Mouse (Mus musculus): ENCODE results near the gene Tmed4. TPM values are rescaled to one million over a fixed set of nuclear protein-coding genes. Genes with fewer than 3 reads are reported as not detected.
A peak's percentile ranks its signal among the peaks of the same experiment; 100 is the strongest.
"Not testable (repeated sequence)": the region's sequence is repeated elsewhere in the genome, so short reads cannot be mapped to it uniquely, and the experiment has no call there.

Gene Tmed4
- polyA plus RNA-seq, 1 experiment from 2014 or later = 163 TPM

DNA sequence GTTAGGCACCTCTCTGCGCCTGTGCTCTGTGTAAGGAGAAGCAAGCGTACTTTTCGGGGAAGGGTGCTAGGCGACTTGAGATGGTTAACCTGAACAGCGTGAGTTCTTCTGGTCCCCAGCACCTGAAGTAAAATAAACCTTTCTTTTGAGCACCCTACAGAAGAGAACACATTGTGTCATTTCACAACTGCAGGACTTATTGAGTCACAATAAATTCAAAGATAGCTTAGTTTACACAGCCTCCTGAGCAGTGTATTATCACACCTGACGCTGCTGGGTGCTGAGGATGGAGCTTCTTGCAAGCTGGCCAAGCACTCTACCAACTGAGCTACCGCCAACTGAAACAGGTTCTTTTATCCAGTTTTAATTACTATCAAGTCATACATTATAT lies 419 bp upstream of the Tmed4 start:
- TF ChIP-seq CTCF (IDR thresholded peaks at IDR 0.05) = no peak
- ATAC-seq (no peak), DNase-seq (ENCODE audit: low read depth, low spot score) (no peak)
- CTCF ChIA-PET = interaction anchor here (0.9 to 2.3 kb wide), 8 partner anchors 8 to 21 kb away, joined by 3 to 15 read pairs (median 5); partner anchors contain the start of gene Ogdh
- H3K27me3 ChIP-seq = no peaks in the 10 kb centered on the region
- in situ Hi-C loops (cut with MboI; ENCODE audit: low pct_unique_long_range_greater_than_20kb) = no loop called here
- POLR2A ChIA-PET = no interaction called here

GRCm38 (mm10) chr11:6273607-6274006 lies 1.1 kb downstream of the Tmed4 start:
- TF ChIP-seq CTCF (IDR thresholded peaks at IDR 0.05) = no peak
- no peaks in the 10 kb centered on the region for H3K27me3 ChIP-seq
- ATAC-seq (no peak), DNase-seq (ENCODE audit: low read depth, low spot score) (no peak)
- in situ Hi-C loops (cut with MboI; ENCODE audit: low pct_unique_long_range_greater_than_20kb) = no loop called here
- ChIA-PET POLR2A (interaction anchor here (0.6 kb wide), 1 partner anchor 69 kb away, joined by 3 read pairs; no protein-coding TSS in a partner anchor), CTCF (interaction anchor here (0.9 to 2.4 kb wide), 3 partner anchors 12 to 32 kb away, joined by 3 to 15 read pairs (median 7); partner anchors contain the start of gene Ogdh)

- ChIA-PET POLR2A (interaction anchor here (0.6 kb wide), 1 partner anchor 20 kb away, joined by 5 read pairs; no protein-coding TSS in a partner anchor), CTCF (no interaction called here)
- DNase-seq (ENCODE audit: low read depth, low spot score) = peak; percentile 75
- H3K27me3 ChIP-seq = no peaks in the 10 kb centered on the region
- TF ChIP-seq CTCF (IDR thresholded peaks at IDR 0.05) = no peak
- in situ Hi-C loops (cut with MboI; ENCODE audit: low pct_unique_long_range_greater_than_20kb) = no loop called here
- peak; percentile 77 for ATAC-seq
These were observed 7.1 kb downstream of the Tmed4 start, which contains the start of gene Ddx56 for GRCm38 (mm10) chr11:6267320-6268254. Ddx56 (minus strand) TSS chr11:6267772.

GRCm38 (mm10) chr11:6266621-6267020 lies 8.0 kb downstream of the Tmed4 start:
- TF ChIP-seq CTCF (IDR thresholded peaks at IDR 0.05) = no peak
- H3K27me3 ChIP-seq = no peaks in the 10 kb centered on the region
- ATAC-seq (no peak), DNase-seq (ENCODE audit: low read depth, low spot score) (no peak)
- ChIA-PET POLR2A (no interaction called here), CTCF (interaction anchor here (1.4 kb wide), 1 partner anchor 8 kb away, joined by 6 read pairs; the partner anchor contains the start of gene Tmed4)
- in situ Hi-C loops (cut with MboI; ENCODE audit: low pct_unique_long_range_greater_than_20kb) = no loop called here

GRCm38 (mm10) chr11:6261434-6262082 lies 13.1 kb downstream of the Tmed4 start:
- in situ Hi-C loops (cut with MboI; ENCODE audit: low pct_unique_long_range_greater_than_20kb) = loop anchor here (5.0 kb wide), 1 partner anchor 269 kb away; no protein-coding TSS in a partner anchor
- DNase-seq (ENCODE audit: low read depth, low spot score) (no peak), ATAC-seq (no peak)
- H3K27me3 ChIP-seq = no peaks in the 10 kb centered on the region
- CTCF ChIA-PET = interaction anchor here (0.7 to 2.2 kb wide), 11 partner anchors 11 to 270 kb away, joined by 3 to 13 read pairs (median 4); partner anchors contain the start of gene Tmed4
- POLR2A ChIA-PET = interaction anchor here (0.6 kb wide), 1 partner anchor 261 kb away, joined by 4 read pairs; no protein-coding TSS in a partner anchor
- peak; percentile 93 for TF ChIP-seq CTCF (IDR thresholded peaks at IDR 0.05)

- ATAC-seq = no peak
- no peak for DNase-seq (ENCODE audit: low read depth, low spot score)
- no peak for TF ChIP-seq CTCF (IDR thresholded peaks at IDR 0.05)
- H3K27me3 ChIP-seq = no peaks in the 10 kb centered on the region
- CTCF ChIA-PET = no interaction called here
- POLR2A ChIA-PET = no interaction called here
- in situ Hi-C loops (cut with MboI; ENCODE audit: low pct_unique_long_range_greater_than_20kb) = no loop called here
These were observed 15.3 kb downstream of the Tmed4 start for GRCm38 (mm10) chr11:6259413-6259812.

- in situ Hi-C loops (cut with MboI; ENCODE audit: low pct_unique_long_range_greater_than_20kb) = no loop called here
- ATAC-seq (no peak), DNase-seq (ENCODE audit: low read depth, low spot score) (no peak)
- H3K27me3 ChIP-seq = no peaks in the 10 kb centered on the region
- CTCF ChIA-PET = no interaction called here
- no peak for TF ChIP-seq CTCF (IDR thresholded peaks at IDR 0.05)
- POLR2A ChIA-PET = interaction anchor here (0.6 kb wide), 1 partner anchor 26 kb away, joined by 4 read pairs; no protein-coding TSS in a partner anchor
These were observed 18.1 kb downstream of the Tmed4 start for GRCm38 (mm10) chr11:6256490-6257072.

- DNase-seq (ENCODE audit: low read depth, low spot score); in situ Hi-C loops (cut with MboI; ENCODE audit: low pct_unique_long_range_greater_than_20kb); POLR2A ChIA-PET; H3K27me3 ChIP-seq; ATAC-seq: not testable (repeated sequence)
- CTCF ChIA-PET = interaction anchor here (1.4 kb wide), 1 partner anchor 28 kb away, joined by 3 read pairs; no protein-coding TSS in a partner anchor
These were observed 20.1 kb downstream of the Tmed4 start for GRCm38 (mm10) chr11:6254602-6255001.

GRCm38 (mm10) chr11:6252824-6253223 lies 21.8 kb downstream of the Tmed4 start:
- no peak for ATAC-seq
- ChIA-PET CTCF (no interaction called here), POLR2A (no interaction called here)
- in situ Hi-C loops (cut with MboI; ENCODE audit: low pct_unique_long_range_greater_than_20kb) = no loop called here
- no peak for TF ChIP-seq CTCF (IDR thresholded peaks at IDR 0.05)
- DNase-seq (ENCODE audit: low read depth, low spot score) = no peak
- H3K27me3 ChIP-seq = no peaks in the 10 kb centered on the region

- ChIA-PET POLR2A (no interaction called here), CTCF (no interaction called here)
- in situ Hi-C loops (cut with MboI; ENCODE audit: low pct_unique_long_range_greater_than_20kb) = no loop called here
- TF ChIP-seq CTCF (IDR thresholded peaks at IDR 0.05) = no peak
- ATAC-seq = no peak
- DNase-seq (ENCODE audit: low read depth, low spot score) = no peak
- H3K27me3 ChIP-seq = no peaks in the 10 kb centered on the region
These were observed 22.4 kb downstream of the Tmed4 start for GRCm38 (mm10) chr11:6252248-6252647.
